Mouse (Mus musculus) liver, postnatal 0 days (tissue): Measurements from ENCODE around the gene Nfatc2. TPM values are rescaled to one million over a fixed set of nuclear protein-coding genes. Genes with fewer than 3 reads are reported as not detected.

Experiments
- ATAC-seq: fragments of 200-750 bp; cut with Nextera tagmentation; 2 replicates; pipeline ENCODE4 v1.8.0; 2017; ENCODE audit warnings: mild to moderate bottlenecking, moderate library complexity
- DNase-seq: peaks from one replicate; pipeline ENCODE4 v3.0.0-alpha.2; 2016
- H3K27ac ChIP-seq: fragments of 300-500 bp; sonication (generic); 2 replicates; pipeline ENCODE4 v1.5.1; 2014; ENCODE audit warnings: antibody characterized with exemption, moderate library complexity, mild to moderate bottlenecking, low read depth
- H3K27me3 ChIP-seq: fragments of 300-500 bp; sonication (generic); 2 replicates; pipeline ENCODE4 v1.6.1; 2014; ENCODE audit warnings: low read length, control low read depth, mixed read lengths; ENCODE audit not compliant: insufficient read depth
- H3K36me3 ChIP-seq: fragments of 300-500 bp; sonication (generic); replicated peaks from 2 replicates; pipeline ENCODE4 v1.6.1; 2014; ENCODE audit warnings: mild to moderate bottlenecking, control low read depth, low read length, moderate library complexity, mixed read lengths; ENCODE audit not compliant: insufficient read depth
- H3K4me1 ChIP-seq: fragments of 300-500 bp; sonication (generic); 2 replicates; pipeline ENCODE4 v1.6.1; 2014; ENCODE audit warnings: antibody characterized with exemption, mild to moderate bottlenecking, control low read depth; ENCODE audit not compliant: insufficient read depth
- H3K4me2 ChIP-seq: fragments of 300-500 bp; sonication (generic); 2 replicates; pipeline ENCODE4 v1.6.1; 2014; ENCODE audit warnings: low read depth, mild to moderate bottlenecking, low read length, moderate library complexity, mixed read lengths
- H3K4me3 ChIP-seq: fragments of 300-500 bp; sonication (generic); 2 replicates; pipeline ENCODE4 v1.5.1; 2014; ENCODE audit warnings: low read depth, low read length
- H3K9ac ChIP-seq: fragments of 300-500 bp; sonication (generic); replicated peaks from 2 replicates; pipeline ENCODE4 v1.6.1; 2014; ENCODE audit warnings: mild to moderate bottlenecking, moderate library complexity
- H3K9me3 ChIP-seq: fragments of 300-500 bp; sonication (generic); 2 replicates; pipeline ENCODE4 v1.6.1; 2016; ENCODE audit warnings: mild to moderate bottlenecking, control low read depth, low read length, mixed read lengths
- CTCF ChIP-seq: sonication (generic); IDR thresholded peaks from 2 replicates; pipeline ENCODE4 v1.5.1; 2016; ENCODE audit warnings: antibody characterized with exemption, low read depth
- EP300 ChIP-seq: IDR thresholded peaks from 2 replicates; pipeline ENCODE4 v1.6.1; 2016; ENCODE audit warnings: antibody characterized with exemption, low read depth, mild to moderate bottlenecking
- WGBS: fragments of 180-500 bp; shearing (Covaris S2); extraction: QIAGEN DNeasy Blood & Tissue Kit; methylation state at CpG from one replicate; pipeline ENCODE4 v1.1.7; 2014; ENCODE audit not compliant: insufficient replicate concordance; 5-methylcytosine and 5-hydroxymethylcytosine counted together
- polyA plus RNA-seq: library from polyadenylated mRNA; unstranded; fragments of >200 nt; fragmentation: Nextera tagmentation; extraction: Ambion mirVana; gene quantifications from 2 replicates; pipeline ENCODE4 v1.2.1, GENCODE M21; 2015

Nfatc2 gene
- polyA plus RNA-seq, 1 experiment from 2014 or later: 0.18 TPM

DNA sequence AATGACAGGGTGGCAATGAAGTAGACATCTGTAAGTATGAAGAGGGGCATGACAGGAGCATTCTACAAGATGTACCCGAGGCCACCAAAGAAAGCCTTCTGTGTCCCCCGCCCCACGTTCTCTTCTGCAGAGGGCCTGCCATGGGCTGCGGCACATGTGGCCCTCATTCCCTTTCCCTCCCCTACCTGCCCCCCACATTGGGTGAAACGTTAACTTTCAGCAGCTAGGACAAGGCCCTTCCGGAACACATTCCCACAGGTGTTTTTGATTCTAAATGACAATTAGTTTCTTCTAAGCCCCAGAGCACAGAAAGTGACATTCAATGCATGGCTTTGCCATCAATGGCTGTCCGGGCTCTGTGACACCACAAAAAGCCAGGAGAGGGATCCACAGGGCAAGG lies 33.4 kb upstream of the Nfatc2 start:
- Histone ChIP-seq H3K27ac (no peak overlapping the region), H3K36me3 (no peaks in the 10 kb centered on the region; the same call in none of the 2 replicates), H3K27me3 (no peaks in the 10 kb centered on the region), H3K4me2 (no peak overlapping the region), H3K4me3 (no peak overlapping the region), H3K4me1 (peaks cover 10% of the 10 kb centered on the region), H3K9me3 (no peaks in the 10 kb centered on the region), H3K9ac (no peak overlapping the region)
- DNase-seq (no peak), ATAC-seq (no peak)
- 82% methylated on average over 7 of the region's 7 CpGs for WGBS
- TF ChIP-seq CTCF (no peak), EP300 (no peak)

DNA sequence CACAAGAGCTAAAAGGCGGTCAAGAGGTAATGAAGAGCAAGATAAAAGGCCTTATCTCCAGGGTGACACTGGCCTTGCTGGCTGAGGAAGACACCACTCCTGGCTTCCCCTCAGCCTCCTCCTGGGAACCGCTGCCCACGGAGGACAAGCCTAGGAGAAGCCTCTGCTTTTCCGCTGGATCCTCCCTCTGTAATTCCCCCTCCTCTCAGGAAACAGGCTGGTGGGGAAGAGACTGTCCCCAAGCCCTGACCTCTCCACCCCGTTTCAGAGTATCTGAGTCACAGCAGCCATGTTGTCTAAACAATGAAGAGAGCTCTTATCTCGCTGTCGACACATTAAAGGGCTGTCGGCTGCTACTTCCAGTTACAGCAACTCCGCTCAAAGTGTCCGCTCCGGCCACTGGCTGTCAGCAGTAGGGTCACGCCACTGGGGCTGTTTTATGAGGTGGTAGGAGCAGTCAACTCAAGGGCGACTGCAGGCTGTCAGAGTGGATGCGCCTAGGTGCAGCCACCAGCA lies 31.9 kb upstream of the Nfatc2 start:
- 25% methylated on average over 14 of the region's 14 CpGs for WGBS
- TF ChIP-seq EP300 (no peak), CTCF (no peak)
- Histone ChIP-seq H3K4me2 (peak overlapping the region; percentile 11; the same call in 1 of the 2 replicates), H3K27me3 (peaks cover 2% of the 10 kb centered on the region; the same call in 1 of the 2 replicates), H3K4me1 (peaks cover 10% of the 10 kb centered on the region), H3K27ac (no peak overlapping the region), H3K9me3 (no peaks in the 10 kb centered on the region), H3K9ac (no peak overlapping the region; the same call in 1 of the 2 replicates), H3K4me3 (no peak overlapping the region), H3K36me3 (no peaks in the 10 kb centered on the region; the same call in none of the 2 replicates)
- peak; percentile 70 for ATAC-seq
- DNase-seq: peak; percentile 24

DNA sequence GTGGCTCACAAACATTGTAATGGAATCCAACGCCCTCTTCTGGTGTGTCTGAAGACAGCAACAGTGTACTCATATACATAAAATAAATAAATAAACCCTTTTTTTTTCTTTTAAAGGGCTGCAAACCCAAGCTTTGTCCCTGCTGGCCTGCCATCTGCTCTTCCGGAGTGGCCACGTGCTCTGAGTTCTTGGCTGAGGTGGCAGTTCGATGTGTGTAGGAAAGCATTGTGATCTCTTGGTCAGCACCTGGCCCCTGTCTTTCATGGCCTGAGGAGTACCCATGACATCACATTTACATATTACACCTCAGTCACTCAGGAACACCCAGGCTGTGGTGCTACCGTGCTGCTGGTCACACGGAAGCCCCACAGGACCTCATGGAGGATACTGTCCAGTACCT lies 31.1 kb upstream of the Nfatc2 start:
- no peak for ATAC-seq
- H3K36me3 ChIP-seq: no peaks in the 10 kb centered on the region; the same call in none of the 2 replicates
- no peak overlapping the region for H3K4me3 ChIP-seq
- no peak overlapping the region for H3K9ac ChIP-seq
- no peak for TF ChIP-seq EP300
- no peak for TF ChIP-seq CTCF
- 76% methylated on average over 6 of the region's 6 CpGs for WGBS
- peaks cover 7% of the 10 kb centered on the region; the same call in 1 of the 2 replicates for H3K27me3 ChIP-seq
- no peak overlapping the region for H3K4me2 ChIP-seq
- DNase-seq: no peak
- peaks cover 10% of the 10 kb centered on the region for H3K4me1 ChIP-seq
- H3K9me3 ChIP-seq: no peaks in the 10 kb centered on the region
- H3K27ac ChIP-seq: no peak overlapping the region

DNA sequence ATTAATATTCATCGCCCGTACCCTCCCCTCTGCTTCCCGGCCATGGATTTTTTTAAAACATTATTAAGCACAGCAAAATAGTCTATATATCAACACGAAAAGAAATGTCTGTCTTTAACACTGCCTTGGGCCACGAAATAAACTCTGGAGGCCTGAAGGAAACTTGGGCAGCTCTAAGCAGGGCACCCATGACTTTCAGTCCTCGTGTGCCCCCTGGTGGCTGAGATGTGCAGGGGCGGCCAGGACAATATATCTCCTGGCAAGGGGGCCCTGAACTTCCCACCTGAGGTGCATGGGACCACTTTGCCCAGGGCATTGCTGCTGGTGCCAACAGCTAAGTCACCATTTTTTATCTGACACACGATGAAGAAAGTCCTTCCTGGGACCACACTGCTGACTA lies 27.3 kb upstream of the Nfatc2 start:
- Histone ChIP-seq H3K9ac (no peak overlapping the region), H3K27ac (no peak overlapping the region), H3K36me3 (no peaks in the 10 kb centered on the region), H3K4me2 (no peak overlapping the region), H3K27me3 (peaks cover 7% of the 10 kb centered on the region; the same call in 1 of the 2 replicates), H3K4me3 (no peak overlapping the region), H3K4me1 (peaks cover 8% of the 10 kb centered on the region), H3K9me3 (no peaks in the 10 kb centered on the region)
- TF ChIP-seq CTCF: peak; percentile 94
- TF ChIP-seq EP300: no peak
- DNase-seq (peak; percentile 79), ATAC-seq (no peak)
- 27% methylated on average over 8 of the region's 8 CpGs for WGBS

DNA sequence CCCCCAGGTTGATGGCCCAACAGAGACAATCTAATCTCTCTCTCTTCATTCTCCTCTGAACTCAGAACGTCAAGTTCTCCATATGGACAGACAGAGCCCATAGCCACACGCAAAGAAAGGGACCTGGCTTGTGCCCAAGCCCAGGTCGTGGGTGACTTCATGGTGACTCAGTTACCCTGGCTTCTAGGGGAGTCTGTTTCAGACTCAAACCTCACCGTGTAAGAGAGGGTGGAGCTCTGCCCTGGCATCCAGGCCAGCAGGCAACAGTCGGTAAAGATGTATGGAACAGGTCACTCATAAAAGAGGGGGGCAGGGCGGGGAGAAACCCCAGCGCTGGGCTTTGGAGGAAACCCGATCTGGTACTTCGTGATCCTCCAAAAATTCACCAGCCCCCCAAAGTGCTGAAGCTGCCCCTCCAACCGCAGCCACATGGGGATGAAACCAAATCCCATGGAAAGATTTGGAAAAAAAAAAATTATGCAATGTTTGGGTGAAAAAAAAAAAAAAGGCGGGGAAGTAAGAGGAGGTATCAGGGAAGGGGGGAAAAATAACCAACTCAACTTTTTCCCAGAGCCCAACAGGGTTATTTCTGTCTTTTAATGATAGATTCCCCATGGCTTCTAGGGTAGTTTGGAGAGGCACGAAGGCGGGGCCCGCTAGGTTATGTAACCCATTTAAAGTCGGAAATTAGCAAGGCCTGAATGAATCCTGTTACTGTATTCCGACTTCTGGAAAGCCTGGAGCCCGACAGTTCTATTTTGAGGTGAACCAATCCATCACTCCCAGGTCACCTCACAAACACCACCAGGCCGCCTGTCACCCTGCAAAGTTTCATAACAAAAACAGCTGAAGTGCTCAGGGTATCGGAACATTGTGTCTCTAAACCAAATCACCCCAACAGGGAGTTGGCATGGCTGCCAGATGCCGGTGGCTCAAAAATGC lies 26.6 kb upstream of the Nfatc2 start:
- DNase-seq (no peak), ATAC-seq (no peak)
- Histone ChIP-seq H3K9me3 (no peaks in the 10 kb centered on the region), H3K4me1 (peaks cover 2% of the 10 kb centered on the region; the same call in 1 of the 2 replicates), H3K4me2 (no peak overlapping the region), H3K36me3 (no peaks in the 10 kb centered on the region), H3K4me3 (no peak overlapping the region), H3K27ac (no peak overlapping the region), H3K27me3 (peaks cover 7% of the 10 kb centered on the region; the same call in 1 of the 2 replicates), H3K9ac (no peak overlapping the region)
- 71% methylated on average over 20 of the region's 20 CpGs for WGBS
- TF ChIP-seq EP300 (no peak), CTCF (no peak)

DNA sequence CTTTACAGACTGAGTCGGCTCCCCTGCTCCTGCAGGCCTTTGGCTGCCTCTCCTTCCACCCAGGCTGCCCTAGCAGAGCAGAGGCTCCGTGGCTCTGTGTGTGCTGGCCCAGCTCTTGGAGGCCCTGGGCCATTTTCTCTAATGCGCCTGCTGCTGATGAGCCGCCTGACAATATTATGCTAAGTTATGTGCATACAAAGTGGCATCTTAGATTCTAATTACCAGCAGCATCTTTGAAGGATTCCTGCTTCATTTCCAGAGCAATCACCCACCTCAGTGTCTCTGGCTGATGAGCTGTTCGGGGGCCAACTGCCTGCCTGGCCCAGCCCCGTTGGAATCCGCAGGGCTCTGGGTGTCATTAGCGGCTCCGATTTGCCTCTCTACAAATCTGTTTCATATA lies 24.9 kb upstream of the Nfatc2 start:
- H3K36me3 ChIP-seq: no peaks in the 10 kb centered on the region
- no peak overlapping the region for H3K27ac ChIP-seq
- no peak for TF ChIP-seq EP300
- TF ChIP-seq CTCF: no peak
- no peak overlapping the region for H3K9ac ChIP-seq
- H3K27me3 ChIP-seq: peaks cover 7% of the 10 kb centered on the region; the same call in 1 of the 2 replicates
- DNase-seq (no peak), ATAC-seq (no peak)
- no peaks in the 10 kb centered on the region for H3K9me3 ChIP-seq
- no peak overlapping the region for H3K4me3 ChIP-seq
- WGBS: 81% methylated on average over 9 of the region's 9 CpGs
- H3K4me1 ChIP-seq: no peaks in the 10 kb centered on the region
- no peak overlapping the region for H3K4me2 ChIP-seq
